10 mouse cellular contexts compared by ENCODE assay signal in the genomic region with DNA sequence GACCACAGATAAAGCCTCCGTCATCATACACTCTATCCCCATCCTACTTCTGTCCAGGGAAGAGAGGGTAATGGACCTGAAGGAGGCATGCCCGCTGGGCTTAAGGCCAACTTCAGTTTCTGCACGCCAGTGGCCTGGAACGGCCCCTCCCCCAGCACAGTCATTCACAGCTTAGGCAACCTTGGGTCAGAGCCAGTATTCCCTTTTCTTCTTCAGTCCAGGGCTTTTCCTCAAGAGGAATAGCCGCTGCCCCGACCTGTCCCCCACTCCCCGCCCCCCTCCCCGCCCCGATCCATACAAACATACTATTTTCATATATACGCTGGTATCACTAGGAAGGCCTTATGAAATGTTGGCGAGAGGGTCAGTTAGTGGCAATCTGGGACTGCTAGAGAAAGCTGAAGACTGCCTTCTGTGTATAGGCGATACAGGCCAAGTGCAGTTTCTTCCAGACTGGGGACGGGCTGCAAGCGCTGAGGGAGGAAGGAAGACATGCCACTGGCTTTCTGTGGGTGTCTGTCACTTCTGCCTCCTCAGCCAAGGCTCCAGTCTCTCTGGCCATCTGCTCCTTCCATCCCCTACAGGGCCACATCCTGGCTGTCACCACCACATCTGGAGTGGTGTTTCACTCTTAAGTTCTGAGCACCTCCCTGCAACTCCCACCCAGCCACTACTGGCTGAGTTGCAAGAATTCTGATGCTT.
DNase-seq lines count a peak whose midpoint lies in the region; ATAC-seq lines count a peak whose summit lies in the region.
"Had no signal": no experiment of that assay in that cellular context is flagged by ENCODE, and none has a peak within 500 bp of the region (broad histone marks: within the 10 kb centered on the region; RNA-seq: fewer than 3 reads in every experiment).

No protein-coding gene starts in this region.

- H3K9ac ChIP-seq in heart, embryonic 11.5 days (ENCODE audit: low read depth, low read length), result no peak overlapping the region
- H3K9ac ChIP-seq in midbrain, embryonic 11.5 days (ENCODE audit: low read length), result no peak overlapping the region
- H3K9ac ChIP-seq: embryonic facial prominence, embryonic 12.5 days had no signal

- no peaks in the 10 kb centered on the region for H3K36me3 ChIP-seq in heart, embryonic 11.5 days (ENCODE audit: control insufficient read depth, insufficient read depth, low read length)
- H3K36me3 ChIP-seq in midbrain, embryonic 11.5 days (ENCODE audit: control insufficient read depth, insufficient read depth, low read length), result no peaks in the 10 kb centered on the region
- H3K36me3 ChIP-seq: embryonic facial prominence, embryonic 12.5 days had no signal

- H3K4me3 ChIP-seq in heart, embryonic 11.5 days (ENCODE audit: low read depth, low read length), result no peak overlapping the region
- peak overlapping the region; percentile 6; the same call in 1 of the 2 replicates for H3K4me3 ChIP-seq in brown adipose tissue, adult 24 weeks (ENCODE audit: insufficient read depth, low read depth, low read length)
- H3K4me3 ChIP-seq in midbrain, embryonic 11.5 days (ENCODE audit: low read depth, low read length), result no peak overlapping the region
- H3K4me3 ChIP-seq: embryonic facial prominence, embryonic 12.5 days had no signal

- H3K9me3 ChIP-seq in heart, embryonic 11.5 days (replicated peaks; ENCODE audit: control insufficient read depth, low read length), result no peaks in the 10 kb centered on the region
- H3K9me3 ChIP-seq in midbrain, embryonic 11.5 days (ENCODE audit: control insufficient read depth, low read length), result no peaks in the 10 kb centered on the region
- H3K9me3 ChIP-seq: embryonic facial prominence, embryonic 12.5 days had no signal

- no peak for ATAC-seq in heart, embryonic 11.5 days (replicated peaks; ENCODE audit: insufficient number of reproducible peaks, low FRiP score, low TSS enrichment)
- ATAC-seq in midbrain, embryonic 11.5 days (ENCODE audit: low FRiP score), result no peak
- no peak for ATAC-seq in activated CD4-positive, CD25-positive, alpha-beta regulatory T cell, adult 4 months

- no peak overlapping the region for H3K27ac ChIP-seq in heart, embryonic 11.5 days (ENCODE audit: low read depth, low read length)
- H3K27ac ChIP-seq in brown adipose tissue, adult 24 weeks (replicated peaks; ENCODE audit: low read depth, low read length), result peak overlapping the region; percentile 90
- H3K27ac ChIP-seq in midbrain, embryonic 11.5 days (ENCODE audit: low read depth, low read length), result no peak overlapping the region
- H3K27ac ChIP-seq: embryonic facial prominence, embryonic 12.5 days; macrophage had no signal

- DNase-seq in heart, adult 11 months, result peak; percentile 98
- DNase-seq in heart, postnatal 25 days (ENCODE audit: low spot score), result peak; percentile 63
- peak; percentile 92 to 96 for DNase-seq in kidney, postnatal 4 days
- peak; percentile 89 for DNase-seq in midbrain, embryonic 11.5 days (ENCODE audit: low spot score, missing footprints)
- peak; percentile 63 for DNase-seq in urinary bladder, postnatal 25 days (ENCODE audit: low spot score)

- peaks cover 3% of the 10 kb centered on the region for H3K27me3 ChIP-seq in heart, embryonic 11.5 days (ENCODE audit: control insufficient read depth, insufficient read depth, low read length)
- H3K27me3 ChIP-seq in midbrain, embryonic 11.5 days (ENCODE audit: control insufficient read depth, insufficient read depth, low read length), result no peaks in the 10 kb centered on the region
- H3K27me3 ChIP-seq: embryonic facial prominence, embryonic 12.5 days had no signal

- WGBS in heart, embryonic 11.5 days (ENCODE audit: insufficient replicate concordance), result 51% methylated on average over 14 of the region's 14 CpGs
- WGBS in midbrain, embryonic 11.5 days, result 56% methylated on average over 13 of the region's 14 CpGs

- H3K4me2 ChIP-seq in heart, embryonic 11.5 days, result no peak overlapping the region
- H3K4me2 ChIP-seq in midbrain, embryonic 11.5 days, result no peak overlapping the region
- H3K4me2 ChIP-seq: embryonic facial prominence, embryonic 12.5 days had no signal

- peaks cover 4% of the 10 kb centered on the region; the same call in 1 of the 2 replicates for H3K4me1 ChIP-seq in heart, embryonic 11.5 days (ENCODE audit: control insufficient read depth, insufficient read depth, low read length)
- peaks cover 18% of the 10 kb centered on the region for H3K4me1 ChIP-seq in brown adipose tissue, adult 24 weeks (ENCODE audit: control insufficient read depth, insufficient read depth, insufficient read length, low read length)
- H3K4me1 ChIP-seq in midbrain, embryonic 11.5 days (ENCODE audit: control insufficient read depth, insufficient read depth, low read length), result peaks cover 3% of the 10 kb centered on the region; the same call in 1 of the 2 replicates

- intact Hi-C loops in heart, postnatal 25 days (cut with DNase I), result no loop called here
